Mouse (Mus musculus): Measurements from ENCODE around the gene Hist2h3c2. TPM values are rescaled to one million over a fixed set of nuclear protein-coding genes. Genes with fewer than 3 reads are reported as not detected.
"Not testable (repeated sequence)": the region's sequence is repeated elsewhere in the genome, so short reads cannot be mapped to it uniquely, and the experiment has no call there.

Gene Hist2h3c2
- polyA plus RNA-seq, 1 experiment from 2014 or later, result 8.1 TPM

GRCm38 (mm10) chr3:96199731-96200130 lies 39.2 kb downstream of the Hist2h3c2 start:
- Histone ChIP-seq H3K27me3 (ENCODE audit: insufficient read depth, low read length) (no peaks in the 10 kb centered on the region), H3K4me1 (ENCODE audit: insufficient read depth) (peaks cover 15% of the 10 kb centered on the region), H3K36me3 (replicated peaks; ENCODE audit: insufficient read depth, low read length) (no peaks in the 10 kb centered on the region), H3K9ac (replicated peaks) (no peak overlapping the region), H3K9me3 (ENCODE audit: low read length) (no peaks in the 10 kb centered on the region; the same call in 1 of the 2 replicates), H3K4me3 (ENCODE audit: low read depth, low read length) (no peak overlapping the region), H3K27ac (ENCODE audit: low read depth) (no peak overlapping the region), H3K4me2 (ENCODE audit: low read depth, low read length) (no peak overlapping the region)
- TF ChIP-seq CTCF (IDR thresholded peaks at IDR 0.05; ENCODE audit: low read depth), result no peak
- no peak for TF ChIP-seq EP300 (IDR thresholded peaks at IDR 0.05; ENCODE audit: low read depth)
- no peak for DNase-seq
- 46% methylated on average over 2 of the region's 2 CpGs for WGBS (ENCODE audit: insufficient replicate concordance)
- no peak for ATAC-seq

- not testable (repeated sequence) for H3K27ac ChIP-seq (ENCODE audit: low read depth); H3K36me3 ChIP-seq (replicated peaks; ENCODE audit: insufficient read depth, low read length); H3K9ac ChIP-seq (replicated peaks); H3K9me3 ChIP-seq (ENCODE audit: low read length); ATAC-seq; DNase-seq; H3K4me3 ChIP-seq (ENCODE audit: low read depth, low read length); H3K27me3 ChIP-seq (ENCODE audit: insufficient read depth, low read length); H3K4me2 ChIP-seq (ENCODE audit: low read depth, low read length)
- peaks cover 15% of the 10 kb centered on the region for H3K4me1 ChIP-seq (ENCODE audit: insufficient read depth)
- WGBS (ENCODE audit: insufficient replicate concordance), result 30% methylated on average over 5 of the region's 8 CpGs
These were observed 40.2 kb downstream of the Hist2h3c2 start for GRCm38 (mm10) chr3:96198601-96199251.

GRCm38 (mm10) chr3:96198181-96198580 lies 40.7 kb downstream of the Hist2h3c2 start:
- no peaks in the 10 kb centered on the region for H3K36me3 ChIP-seq (replicated peaks; ENCODE audit: insufficient read depth, low read length)
- H3K4me1 ChIP-seq (ENCODE audit: insufficient read depth), result peaks cover 15% of the 10 kb centered on the region
- peak overlapping the region; percentile 51; the same call in 1 of the 2 replicates for H3K9ac ChIP-seq (replicated peaks)
- no peaks in the 10 kb centered on the region; the same call in 1 of the 2 replicates for H3K9me3 ChIP-seq (ENCODE audit: low read length)
- H3K4me3 ChIP-seq (ENCODE audit: low read depth, low read length), result peak overlapping the region; percentile 55
- no peaks in the 10 kb centered on the region for H3K27me3 ChIP-seq (ENCODE audit: insufficient read depth, low read length)
- DNase-seq (no peak), ATAC-seq (peak; percentile 22)
- H3K4me2 ChIP-seq (ENCODE audit: low read depth, low read length), result peak overlapping the region; percentile 85
- WGBS (ENCODE audit: insufficient replicate concordance), result 15% methylated on average over 6 of the region's 6 CpGs
- peak overlapping the region; percentile 20; the same call in 1 of the 2 replicates for H3K27ac ChIP-seq (ENCODE audit: low read depth)
- TF ChIP-seq EP300 (IDR thresholded peaks at IDR 0.05; ENCODE audit: low read depth) (no peak), CTCF (IDR thresholded peaks at IDR 0.05; ENCODE audit: low read depth) (no peak)

- peak; percentile 22; the same call in 1 of the 2 replicates for TF ChIP-seq CTCF (IDR thresholded peaks at IDR 0.05; ENCODE audit: low read depth)
- TF ChIP-seq EP300 (IDR thresholded peaks at IDR 0.05; ENCODE audit: low read depth), result peak; percentile 49; the same call in 1 of the 2 replicates
- peak; percentile 89 for ATAC-seq
- WGBS (ENCODE audit: insufficient replicate concordance), result under 1% methylated on average over 50 of the region's 50 CpGs
These were observed 41.7 kb downstream of the Hist2h3c2 start for GRCm38 (mm10) chr3:96197129-96197749.

GRCm38 (mm10) chr3:96196437-96197128 lies 42.3 kb downstream of the Hist2h3c2 start:
- ATAC-seq (no peak), DNase-seq (no peak)
- WGBS (ENCODE audit: insufficient replicate concordance), result 21% methylated on average over 27 of the region's 27 CpGs
- TF ChIP-seq CTCF (IDR thresholded peaks at IDR 0.05; ENCODE audit: low read depth) (no peak), EP300 (IDR thresholded peaks at IDR 0.05; ENCODE audit: low read depth) (no peak)
- no peaks in the 10 kb centered on the region; the same call in 1 of the 2 replicates for H3K9me3 ChIP-seq (ENCODE audit: low read length)
- no peaks in the 10 kb centered on the region for H3K27me3 ChIP-seq (ENCODE audit: insufficient read depth, low read length)
- H3K4me1 ChIP-seq (ENCODE audit: insufficient read depth), result peaks cover 15% of the 10 kb centered on the region
- H3K27ac ChIP-seq (ENCODE audit: low read depth), result peak overlapping the region; percentile 88; the same call in 1 of the 2 replicates
- H3K4me2 ChIP-seq (ENCODE audit: low read depth, low read length), result peak overlapping the region; percentile 85
- peak overlapping the region; percentile 61 for H3K9ac ChIP-seq (replicated peaks)
- H3K4me3 ChIP-seq (ENCODE audit: low read depth, low read length), result peak overlapping the region; percentile 55
- no peaks in the 10 kb centered on the region for H3K36me3 ChIP-seq (replicated peaks; ENCODE audit: insufficient read depth, low read length)

More at GRCm38 (mm10) chr3:96197129-96197749, 41.7 kb downstream of the Hist2h3c2 start:
- Histone ChIP-seq H3K9me3 (ENCODE audit: low read length) (no peaks in the 10 kb centered on the region; the same call in 1 of the 2 replicates), H3K9ac (replicated peaks) (peak overlapping the region; percentile 61), H3K4me1 (ENCODE audit: insufficient read depth) (peaks cover 15% of the 10 kb centered on the region), H3K4me2 (ENCODE audit: low read depth, low read length) (peak overlapping the region; percentile 85), H3K27me3 (ENCODE audit: insufficient read depth, low read length) (no peaks in the 10 kb centered on the region), H3K27ac (ENCODE audit: low read depth) (peak overlapping the region; percentile 88), H3K4me3 (ENCODE audit: low read depth, low read length) (peak overlapping the region; percentile 55), H3K36me3 (replicated peaks; ENCODE audit: insufficient read depth, low read length) (no peaks in the 10 kb centered on the region)
- peak; percentile 87 for DNase-seq
